Mouse (Mus musculus) forebrain, embryonic 16.5 days (tissue): ENCODE data around the gene Lifr. TPM values are rescaled to one million over a fixed set of nuclear protein-coding genes. Genes with fewer than 3 reads are reported as not detected.

Experiments
- ATAC-seq: fragments of 200-750 bp; cut with Nextera tagmentation; 2 replicates; pipeline ENCODE4 v1.8.0; 2017; ENCODE audit warnings: mild to moderate bottlenecking, moderate library complexity
- H3K27ac ChIP-seq: fragments of 300-500 bp; sonication (generic); 2 replicates; pipeline ENCODE4 v1.5.1; 2014; ENCODE audit warnings: low read length, control low read depth
- H3K27me3 ChIP-seq: fragments of 300-500 bp; sonication (generic); replicated peaks from 2 replicates; pipeline ENCODE4 v1.6.1; 2014; ENCODE audit warnings: low read length; ENCODE audit not compliant: control insufficient read depth, insufficient read depth
- H3K36me3 ChIP-seq: fragments of 300-500 bp; sonication (generic); 2 replicates; pipeline ENCODE4 v1.6.1; 2014; ENCODE audit not compliant: control insufficient read depth, insufficient read depth
- H3K4me1 ChIP-seq: fragments of 300-500 bp; sonication (generic); replicated peaks from 2 replicates; pipeline ENCODE4 v1.6.1; 2014; ENCODE audit warnings: low read length; ENCODE audit not compliant: control insufficient read depth, insufficient read depth
- H3K4me2 ChIP-seq: fragments of 300-500 bp; sonication (generic); 2 replicates; pipeline ENCODE4 v1.6.1; 2014; ENCODE audit warnings: mild to moderate bottlenecking, low read length, control low read depth
- H3K4me3 ChIP-seq: fragments of 300-500 bp; sonication (generic); replicated peaks from 2 replicates; pipeline ENCODE4 v1.5.1; 2014; ENCODE audit warnings: mild to moderate bottlenecking, low read length, control low read depth
- H3K9ac ChIP-seq: fragments of 300-500 bp; sonication (generic); replicated peaks from 2 replicates; pipeline ENCODE4 v1.6.1; 2014; ENCODE audit warnings: low read depth, low read length, control low read depth
- H3K9me3 ChIP-seq: fragments of 300-500 bp; sonication (generic); 2 replicates; pipeline ENCODE4 v1.6.1; 2016; ENCODE audit warnings: low read length; ENCODE audit not compliant: control insufficient read depth
- WGBS: fragments of 180-500 bp; shearing (Covaris S2); extraction: QIAGEN DNeasy Blood & Tissue Kit; methylation state at CpG from one replicate; pipeline ENCODE4 v1.1.7; 2014; 5-methylcytosine and 5-hydroxymethylcytosine counted together
- polyA plus RNA-seq: library from polyadenylated mRNA; unstranded; fragments of >200 nt; fragmentation: Nextera tagmentation; extraction: Ambion mirVana; gene quantifications from 2 replicates; pipeline ENCODE4 v1.2.1, GENCODE M21; 2015

Lifr gene
- polyA plus RNA-seq, 1 experiment from 2014 or later: 7.4 TPM

GRCm38 (mm10) chr15:7143689-7144170 lies 53.3 kb downstream of the Lifr start:
- H3K9ac ChIP-seq: no peak overlapping the region
- H3K27ac ChIP-seq: no peak overlapping the region
- no peak overlapping the region for H3K4me3 ChIP-seq
- no peak overlapping the region for H3K4me2 ChIP-seq
- no peaks in the 10 kb centered on the region for H3K36me3 ChIP-seq
- H3K4me1 ChIP-seq: peaks cover 17% of the 10 kb centered on the region
- no peaks in the 10 kb centered on the region for H3K27me3 ChIP-seq
- H3K9me3 ChIP-seq: no peaks in the 10 kb centered on the region
- no peak for ATAC-seq
- WGBS: 77% methylated on average over 15 of the region's 15 CpGs

GRCm38 (mm10) chr15:7144542-7144941 lies 54.1 kb downstream of the Lifr start:
- WGBS: 62% methylated on average over 3 of the region's 3 CpGs
- H3K4me2 ChIP-seq: no peak overlapping the region
- ATAC-seq: no peak
- H3K4me1 ChIP-seq: peaks cover 17% of the 10 kb centered on the region
- no peaks in the 10 kb centered on the region for H3K36me3 ChIP-seq
- H3K9ac ChIP-seq: no peak overlapping the region
- no peaks in the 10 kb centered on the region for H3K27me3 ChIP-seq
- no peak overlapping the region; the same call in 1 of the 2 replicates for H3K27ac ChIP-seq
- H3K9me3 ChIP-seq: no peaks in the 10 kb centered on the region
- H3K4me3 ChIP-seq: no peak overlapping the region

DNA sequence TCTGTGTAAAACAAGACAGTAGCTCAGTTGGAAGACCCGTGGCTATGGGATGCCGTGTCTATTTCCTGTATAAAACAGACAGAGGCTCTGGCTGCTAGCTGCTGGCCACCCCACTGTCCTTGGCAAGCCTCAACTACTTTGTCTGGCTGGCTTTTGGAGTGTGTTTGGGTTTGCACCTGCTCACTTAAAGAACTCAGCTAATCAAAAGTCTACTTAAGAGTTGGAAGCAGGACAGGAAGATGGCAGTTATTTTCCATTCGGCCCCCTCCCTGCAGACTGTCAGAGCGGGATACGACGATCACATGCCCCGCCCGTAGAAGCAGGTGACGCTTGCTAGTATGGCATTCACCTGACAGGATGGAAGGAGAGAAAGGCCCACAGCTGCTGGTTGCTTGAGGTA lies 54.5 kb downstream of the Lifr start:
- Histone ChIP-seq H3K27ac (no peak overlapping the region; the same call in 1 of the 2 replicates), H3K9me3 (no peaks in the 10 kb centered on the region), H3K36me3 (no peaks in the 10 kb centered on the region), H3K4me2 (no peak overlapping the region), H3K4me3 (no peak overlapping the region), H3K9ac (no peak overlapping the region), H3K27me3 (no peaks in the 10 kb centered on the region), H3K4me1 (peaks cover 17% of the 10 kb centered on the region)
- 63% methylated on average over 9 of the region's 9 CpGs for WGBS
- ATAC-seq: peak; percentile 39; the same call in 1 of the 2 replicates

DNA sequence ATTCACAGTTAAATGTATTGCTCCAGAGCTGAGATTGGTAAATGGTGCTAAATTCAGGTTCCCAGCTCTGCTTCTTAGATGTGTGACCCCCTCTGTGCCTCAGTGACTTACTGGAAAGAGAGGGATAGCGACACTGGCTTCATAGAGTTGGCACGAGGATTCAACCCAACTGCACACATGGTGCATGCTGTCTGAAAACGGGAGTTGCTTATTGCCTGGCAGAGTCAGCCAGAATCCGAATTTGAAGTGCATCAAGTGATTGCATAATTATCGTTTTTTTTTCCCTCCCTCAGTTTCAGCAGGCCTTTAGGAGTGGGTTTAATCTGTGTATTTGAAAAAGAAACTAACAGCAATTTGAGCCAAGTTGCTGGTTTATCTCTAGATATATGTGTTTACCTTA lies 55.1 kb downstream of the Lifr start:
- H3K36me3 ChIP-seq: no peaks in the 10 kb centered on the region
- no peak overlapping the region for H3K4me2 ChIP-seq
- H3K27ac ChIP-seq: no peak overlapping the region
- ATAC-seq: peak; percentile 56
- no peak overlapping the region for H3K9ac ChIP-seq
- no peaks in the 10 kb centered on the region for H3K9me3 ChIP-seq
- peaks cover 17% of the 10 kb centered on the region for H3K4me1 ChIP-seq
- H3K4me3 ChIP-seq: no peak overlapping the region
- WGBS: 54% methylated on average over 5 of the region's 5 CpGs
- no peaks in the 10 kb centered on the region for H3K27me3 ChIP-seq

DNA sequence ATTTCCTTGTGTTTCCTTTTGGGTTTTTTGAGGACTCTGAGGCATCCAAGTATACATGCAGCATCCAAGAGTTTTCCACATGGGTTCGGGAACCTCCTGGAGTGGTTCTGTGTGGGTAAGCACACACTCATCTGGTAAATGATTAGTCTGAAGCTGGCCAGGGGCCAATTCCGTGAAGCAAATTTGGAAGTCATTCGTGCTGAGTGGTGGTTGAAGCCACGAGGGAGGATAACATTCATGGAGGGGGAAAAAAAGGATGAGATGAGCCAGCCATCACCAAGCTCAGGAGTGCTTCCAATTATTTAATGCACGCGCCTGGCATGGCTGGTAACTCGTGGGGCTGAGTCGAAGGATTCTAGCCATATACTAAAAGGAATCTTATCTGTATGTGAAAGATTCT lies 56.1 kb downstream of the Lifr start:
- ATAC-seq: peak; percentile 80
- WGBS: 61% methylated on average over 8 of the region's 8 CpGs
- Histone ChIP-seq H3K4me2 (no peak overlapping the region), H3K4me3 (no peak overlapping the region), H3K36me3 (no peaks in the 10 kb centered on the region), H3K4me1 (peaks cover 17% of the 10 kb centered on the region), H3K9ac (no peak overlapping the region), H3K9me3 (no peaks in the 10 kb centered on the region), H3K27ac (no peak overlapping the region), H3K27me3 (no peaks in the 10 kb centered on the region)

GRCm38 (mm10) chr15:7149796-7150195 lies 59.4 kb downstream of the Lifr start:
- Histone ChIP-seq H3K4me2 (no peak overlapping the region), H3K4me3 (no peak overlapping the region), H3K27ac (no peak overlapping the region), H3K4me1 (peaks cover 11% of the 10 kb centered on the region), H3K9ac (no peak overlapping the region), H3K9me3 (no peaks in the 10 kb centered on the region), H3K27me3 (no peaks in the 10 kb centered on the region), H3K36me3 (no peaks in the 10 kb centered on the region)
- WGBS: 95% methylated on average over 18 of the region's 18 CpGs
- ATAC-seq: no peak

GRCm38 (mm10) chr15:7150591-7150990 lies 60.2 kb downstream of the Lifr start:
- 95% methylated on average over 9 of the region's 9 CpGs for WGBS
- no peak overlapping the region for H3K9ac ChIP-seq
- H3K9me3 ChIP-seq: no peaks in the 10 kb centered on the region
- H3K27ac ChIP-seq: no peak overlapping the region
- H3K36me3 ChIP-seq: no peaks in the 10 kb centered on the region
- no peak for ATAC-seq
- no peak overlapping the region for H3K4me3 ChIP-seq
- no peaks in the 10 kb centered on the region for H3K27me3 ChIP-seq
- no peak overlapping the region for H3K4me2 ChIP-seq
- H3K4me1 ChIP-seq: peaks cover 5% of the 10 kb centered on the region

DNA sequence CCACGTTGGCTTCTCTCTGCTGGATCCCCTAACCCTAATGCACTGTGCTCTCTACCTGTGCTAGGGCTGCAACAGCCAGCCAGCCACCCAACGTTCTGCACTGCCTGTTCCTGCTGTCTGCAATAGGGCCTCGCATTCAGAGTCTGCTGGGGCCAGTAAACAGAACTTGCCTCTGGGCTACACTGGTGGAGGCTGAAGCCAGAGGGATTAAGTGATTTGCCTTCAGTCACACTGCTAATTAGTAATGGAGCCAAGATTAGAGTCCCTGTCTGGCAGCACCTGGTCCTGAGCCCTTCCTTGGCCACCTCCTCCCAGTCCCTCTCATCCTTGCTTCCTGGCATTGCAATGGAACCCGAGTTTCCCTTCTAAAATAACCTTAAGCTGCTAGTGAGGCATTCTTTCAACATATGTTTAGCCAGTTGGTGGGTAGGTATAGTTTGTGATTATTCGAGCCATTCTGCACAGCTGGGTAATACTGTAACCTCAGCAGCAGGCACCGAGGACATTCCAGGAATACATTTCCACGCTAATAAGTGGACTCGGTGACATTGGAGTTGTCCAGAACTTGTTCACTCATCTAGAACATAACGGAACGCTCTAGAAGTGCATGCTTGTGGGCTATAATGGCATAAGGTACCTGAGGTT lies 61.8 kb downstream of the Lifr start:
- ATAC-seq: no peak
- 62% methylated on average over 10 of the region's 10 CpGs for WGBS

GRCm38 (mm10) chr15:7154010-7154736 lies 63.8 kb downstream of the Lifr start:
- Histone ChIP-seq H3K36me3 (no peaks in the 10 kb centered on the region), H3K27ac (no peak overlapping the region)
- ATAC-seq: no peak

More for the DNA sequence above, 61.8 kb downstream of the Lifr start:
- H3K27me3 ChIP-seq: no peaks in the 10 kb centered on the region
- H3K36me3 ChIP-seq: no peaks in the 10 kb centered on the region
- 0 out of 2 replicates have a peak, but pooled peaks cover 3% of the 10 kb centered on the region for H3K4me1 ChIP-seq
- no peak overlapping the region for H3K4me3 ChIP-seq
- H3K9me3 ChIP-seq: no peaks in the 10 kb centered on the region
- H3K9ac ChIP-seq: no peak overlapping the region
- H3K4me2 ChIP-seq: no peak overlapping the region
- H3K27ac ChIP-seq: no peak overlapping the region

More at GRCm38 (mm10) chr15:7154010-7154736, 63.8 kb downstream of the Lifr start:
- Histone ChIP-seq H3K4me3 (no peak overlapping the region), H3K9me3 (no peaks in the 10 kb centered on the region), H3K27me3 (no peaks in the 10 kb centered on the region), H3K4me2 (no peak overlapping the region), H3K4me1 (0 out of 2 replicates have a peak, but pooled peaks cover 3% of the 10 kb centered on the region), H3K9ac (no peak overlapping the region)
- WGBS: 83% methylated on average over 15 of the region's 15 CpGs
